Mouse (Mus musculus): ENCODE results near the gene Ntm. TPM values are rescaled to one million over a fixed set of nuclear protein-coding genes. Genes with fewer than 3 reads are reported as not detected.

Ntm gene
- polyA plus RNA-seq, 1 experiment from 2014 or later: 8.9 TPM

DNA sequence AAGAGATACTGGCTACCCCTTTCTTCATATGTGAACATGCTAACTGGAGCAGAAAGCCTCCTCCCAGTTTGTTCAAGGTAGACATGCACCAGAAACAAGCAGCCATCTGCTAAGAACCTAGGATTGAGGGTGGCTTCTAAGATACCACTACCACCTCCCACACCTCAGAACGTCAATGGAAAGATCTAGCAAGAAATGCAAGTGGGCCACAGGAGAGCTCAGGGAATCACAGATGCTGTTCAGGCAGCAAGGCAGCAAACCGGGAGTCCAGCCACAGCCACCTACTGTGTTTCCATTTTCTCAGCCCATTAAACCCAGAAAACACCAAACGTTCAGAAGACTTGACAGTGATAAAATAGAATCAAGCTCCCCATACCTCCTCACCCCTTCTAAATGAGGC lies 85.4 kb downstream of the Ntm start:
- ATAC-seq: no peak
- no peak overlapping the region for H3K27ac ChIP-seq
- H3K4me1 ChIP-seq (replicated peaks): no peaks in the 10 kb centered on the region
- H3K9me3 ChIP-seq: no peaks in the 10 kb centered on the region
- H3K36me3 ChIP-seq: no peaks in the 10 kb centered on the region
- no peaks in the 10 kb centered on the region for H3K27me3 ChIP-seq (replicated peaks)
- WGBS: 74% methylated on average over 3 of the region's 3 CpGs
- no peak overlapping the region for H3K4me3 ChIP-seq (replicated peaks)
- H3K9ac ChIP-seq: no peak overlapping the region
- H3K4me2 ChIP-seq (replicated peaks): no peak overlapping the region

DNA sequence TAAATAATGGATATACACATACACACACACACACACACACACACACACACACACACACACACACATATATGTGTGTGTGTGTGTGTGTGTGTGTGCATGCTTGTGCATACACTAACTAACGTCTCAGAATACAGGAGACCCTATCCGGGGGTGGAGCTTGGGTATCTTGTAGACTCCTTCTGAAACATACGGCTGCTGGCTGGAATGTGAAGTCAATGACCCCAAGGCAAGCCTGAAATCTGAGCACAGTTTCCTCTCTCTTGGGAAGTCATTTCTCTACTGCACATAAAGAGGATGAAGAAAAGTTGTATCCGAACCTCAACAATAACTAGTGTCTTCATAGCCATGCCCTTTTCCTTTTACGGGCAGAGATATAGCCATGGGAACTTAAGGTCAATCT lies 95.2 kb downstream of the Ntm start:
- Histone ChIP-seq H3K4me3 (replicated peaks) (no peak overlapping the region), H3K4me2 (replicated peaks) (no peak overlapping the region), H3K36me3 (no peaks in the 10 kb centered on the region), H3K9me3 (no peaks in the 10 kb centered on the region), H3K4me1 (replicated peaks) (no peaks in the 10 kb centered on the region), H3K27me3 (replicated peaks) (no peaks in the 10 kb centered on the region), H3K27ac (no peak overlapping the region), H3K9ac (no peak overlapping the region)
- no peak for ATAC-seq
- 53% methylated on average over 5 of the region's 5 CpGs for WGBS

DNA sequence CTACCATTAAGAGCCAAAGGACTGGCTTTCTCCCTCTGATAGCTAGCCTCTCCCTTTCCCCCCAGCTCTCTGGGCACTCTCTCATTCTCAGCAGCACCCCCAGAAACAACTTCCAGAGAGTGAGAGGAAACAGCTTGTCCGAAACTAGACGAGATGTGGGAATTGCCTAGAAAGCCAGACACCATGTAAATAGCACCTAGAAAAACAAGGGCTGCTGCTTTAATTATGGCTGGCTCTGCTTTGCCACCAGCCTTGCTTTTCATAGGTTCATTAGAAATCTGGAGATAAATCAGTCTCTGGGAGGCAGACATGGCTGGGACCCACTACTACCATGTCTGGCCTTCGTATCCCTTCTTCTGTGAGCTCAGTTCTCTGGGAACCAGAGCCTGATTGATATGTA lies 96.1 kb downstream of the Ntm start:
- Histone ChIP-seq H3K9ac (no peak overlapping the region), H3K27ac (no peak overlapping the region), H3K4me3 (replicated peaks) (no peak overlapping the region), H3K4me1 (replicated peaks) (no peaks in the 10 kb centered on the region), H3K27me3 (replicated peaks) (no peaks in the 10 kb centered on the region), H3K9me3 (no peaks in the 10 kb centered on the region), H3K36me3 (no peaks in the 10 kb centered on the region), H3K4me2 (replicated peaks) (no peak overlapping the region)
- no peak for ATAC-seq
- 49% methylated on average over 3 of the region's 3 CpGs for WGBS

DNA sequence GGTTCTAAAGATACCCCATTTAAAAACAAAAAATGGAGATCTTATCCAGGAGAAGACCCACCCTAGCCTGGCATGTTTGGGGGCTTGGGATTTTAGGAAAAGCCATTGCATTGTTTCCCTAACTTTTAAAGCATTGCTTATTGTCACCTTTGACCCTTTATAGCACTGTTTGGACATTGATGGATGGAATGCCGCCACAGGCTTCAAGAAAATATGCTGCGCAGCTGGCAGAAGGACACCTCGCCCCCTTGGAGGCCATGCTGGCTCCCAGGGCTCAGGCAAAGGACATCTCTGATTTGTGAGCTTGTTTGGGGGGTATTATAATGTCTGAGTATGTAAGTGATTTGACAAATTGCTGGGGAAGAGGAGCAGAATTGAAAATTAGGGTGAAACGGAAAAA lies 96.8 kb downstream of the Ntm start:
- Histone ChIP-seq H3K27ac (no peak overlapping the region), H3K9me3 (no peaks in the 10 kb centered on the region), H3K4me1 (replicated peaks) (no peaks in the 10 kb centered on the region), H3K9ac (no peak overlapping the region), H3K4me3 (replicated peaks) (no peak overlapping the region), H3K27me3 (replicated peaks) (no peaks in the 10 kb centered on the region), H3K4me2 (replicated peaks) (no peak overlapping the region), H3K36me3 (no peaks in the 10 kb centered on the region)
- ATAC-seq: no peak
- 47% methylated on average over 4 of the region's 4 CpGs for WGBS

DNA sequence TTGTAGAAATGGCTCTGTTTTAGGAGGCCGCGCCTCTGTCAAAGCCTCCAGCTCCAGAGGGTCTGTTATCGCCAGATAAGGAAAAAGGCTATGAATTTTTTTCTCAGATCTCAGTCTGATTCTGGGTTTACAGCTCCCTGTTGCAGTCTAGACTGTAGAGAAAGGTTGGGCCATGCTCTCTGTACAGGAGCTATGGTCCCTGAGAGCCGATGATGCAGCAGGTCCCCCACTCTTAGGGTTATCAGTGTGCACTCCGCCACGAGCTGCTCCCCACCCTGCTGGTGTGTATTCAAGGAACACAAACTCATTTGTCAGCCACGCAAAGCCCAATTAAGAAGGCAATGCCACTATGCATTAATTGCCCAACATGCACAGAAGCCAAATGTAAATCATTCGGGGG lies 97.4 kb downstream of the Ntm start:
- H3K9me3 ChIP-seq: no peaks in the 10 kb centered on the region
- H3K36me3 ChIP-seq: no peaks in the 10 kb centered on the region
- no peak overlapping the region for H3K27ac ChIP-seq
- no peaks in the 10 kb centered on the region for H3K27me3 ChIP-seq (replicated peaks)
- WGBS: 63% methylated on average over 8 of the region's 8 CpGs
- H3K9ac ChIP-seq: no peak overlapping the region
- H3K4me1 ChIP-seq (replicated peaks): no peaks in the 10 kb centered on the region
- H3K4me2 ChIP-seq (replicated peaks): no peak overlapping the region
- no peak for ATAC-seq
- no peak overlapping the region for H3K4me3 ChIP-seq (replicated peaks)

DNA sequence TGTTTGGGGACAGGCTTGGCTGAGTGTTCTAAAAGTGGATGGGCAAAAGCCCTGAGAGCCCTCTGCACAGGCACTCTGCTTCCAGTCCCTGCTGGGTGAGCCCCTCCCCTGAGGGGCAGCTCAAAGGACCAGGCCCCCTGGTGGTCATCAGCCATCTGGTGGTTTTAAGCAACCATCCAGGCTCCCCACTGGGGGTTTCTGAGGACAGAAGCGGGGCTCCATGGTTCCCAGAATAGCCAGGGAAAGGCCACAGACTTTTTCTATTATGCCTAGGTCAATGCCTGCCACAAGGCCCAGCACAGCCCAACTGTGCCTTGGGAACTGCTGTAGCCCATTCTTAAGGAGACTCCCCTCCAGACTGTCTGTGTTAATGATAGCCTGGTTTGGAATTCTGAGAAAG lies 98.1 kb downstream of the Ntm start:
- H3K4me1 ChIP-seq (replicated peaks): no peaks in the 10 kb centered on the region
- H3K27ac ChIP-seq: no peak overlapping the region
- H3K27me3 ChIP-seq (replicated peaks): no peaks in the 10 kb centered on the region
- no peaks in the 10 kb centered on the region for H3K9me3 ChIP-seq
- no peak overlapping the region for H3K4me3 ChIP-seq (replicated peaks)
- no peak for ATAC-seq
- no peak overlapping the region for H3K9ac ChIP-seq
- WGBS: 35% methylated on average over 1 of the region's 1 CpGs
- H3K36me3 ChIP-seq: no peaks in the 10 kb centered on the region
- H3K4me2 ChIP-seq (replicated peaks): no peak overlapping the region

DNA sequence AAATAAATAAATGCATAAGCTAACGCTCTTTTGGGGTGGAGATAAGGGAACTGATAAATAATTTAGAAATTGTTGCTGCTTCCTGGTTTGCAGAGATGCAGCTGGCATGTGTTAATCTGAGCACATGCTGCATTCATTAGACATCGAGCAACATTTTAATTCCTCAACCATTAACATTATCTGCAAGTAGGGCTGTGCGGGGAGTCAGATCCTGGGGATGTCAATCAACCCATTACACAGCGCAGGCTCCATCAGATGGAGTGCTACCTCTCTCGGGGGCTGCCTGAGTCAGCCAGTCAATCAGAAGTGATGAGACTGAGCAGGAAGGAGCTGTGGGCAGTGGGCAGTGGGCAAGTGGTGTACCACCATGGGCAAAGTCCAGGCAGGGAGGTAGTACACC lies 100.5 kb downstream of the Ntm start:
- Histone ChIP-seq H3K27ac (no peak overlapping the region), H3K9ac (no peak overlapping the region), H3K4me1 (replicated peaks) (no peaks in the 10 kb centered on the region), H3K9me3 (no peaks in the 10 kb centered on the region), H3K4me3 (replicated peaks) (no peak overlapping the region), H3K4me2 (replicated peaks) (no peak overlapping the region), H3K36me3 (no peaks in the 10 kb centered on the region), H3K27me3 (replicated peaks) (no peaks in the 10 kb centered on the region)
- ATAC-seq: no peak
- 64% methylated on average over 5 of the region's 5 CpGs for WGBS

DNA sequence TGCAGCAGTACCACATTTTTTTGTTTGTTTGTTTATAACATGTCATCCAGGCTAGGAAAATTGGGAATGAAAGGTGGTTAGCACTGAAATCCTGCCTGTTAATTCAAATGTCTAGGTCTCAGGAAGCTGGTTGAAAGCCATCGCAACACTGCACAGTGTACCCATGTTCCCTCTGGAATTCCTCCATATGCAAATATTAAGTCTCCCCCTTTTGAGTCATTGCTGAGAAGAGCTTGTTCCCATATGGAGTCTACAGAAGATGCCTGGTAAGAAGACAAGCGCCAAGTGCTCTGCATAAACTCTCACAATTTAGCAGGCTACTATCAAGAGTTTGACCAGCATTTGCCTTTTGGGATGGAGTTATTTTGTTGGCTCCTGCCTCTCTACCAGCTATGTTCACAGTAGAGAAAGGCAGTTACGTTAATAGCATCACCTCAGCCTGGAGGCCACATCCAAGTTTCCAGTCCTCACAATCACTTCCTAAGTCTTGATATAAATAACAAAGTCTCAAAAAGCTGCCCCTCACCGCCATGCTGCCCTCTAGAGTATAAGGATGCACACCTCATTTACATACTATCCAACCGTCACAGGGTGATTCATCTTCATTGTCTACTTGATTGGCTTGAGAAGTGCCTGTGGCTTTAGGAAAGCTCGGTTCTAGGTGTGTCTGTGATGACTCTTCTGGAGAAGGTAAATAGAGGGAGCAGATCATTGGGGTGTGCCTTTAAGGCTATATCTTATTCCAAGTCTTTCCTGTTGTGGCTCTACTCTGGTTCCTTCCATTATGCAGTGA lies 103.5 kb downstream of the Ntm start:
- H3K9me3 ChIP-seq: no peaks in the 10 kb centered on the region
- H3K4me2 ChIP-seq (replicated peaks): no peak overlapping the region
- no peaks in the 10 kb centered on the region for H3K4me1 ChIP-seq (replicated peaks)
- WGBS: 87% methylated on average over 6 of the region's 6 CpGs
- H3K36me3 ChIP-seq: no peaks in the 10 kb centered on the region
- ATAC-seq: no peak
- no peak overlapping the region for H3K4me3 ChIP-seq (replicated peaks)
- H3K27me3 ChIP-seq (replicated peaks): no peaks in the 10 kb centered on the region
- H3K27ac ChIP-seq: no peak overlapping the region
- H3K9ac ChIP-seq: no peak overlapping the region

DNA sequence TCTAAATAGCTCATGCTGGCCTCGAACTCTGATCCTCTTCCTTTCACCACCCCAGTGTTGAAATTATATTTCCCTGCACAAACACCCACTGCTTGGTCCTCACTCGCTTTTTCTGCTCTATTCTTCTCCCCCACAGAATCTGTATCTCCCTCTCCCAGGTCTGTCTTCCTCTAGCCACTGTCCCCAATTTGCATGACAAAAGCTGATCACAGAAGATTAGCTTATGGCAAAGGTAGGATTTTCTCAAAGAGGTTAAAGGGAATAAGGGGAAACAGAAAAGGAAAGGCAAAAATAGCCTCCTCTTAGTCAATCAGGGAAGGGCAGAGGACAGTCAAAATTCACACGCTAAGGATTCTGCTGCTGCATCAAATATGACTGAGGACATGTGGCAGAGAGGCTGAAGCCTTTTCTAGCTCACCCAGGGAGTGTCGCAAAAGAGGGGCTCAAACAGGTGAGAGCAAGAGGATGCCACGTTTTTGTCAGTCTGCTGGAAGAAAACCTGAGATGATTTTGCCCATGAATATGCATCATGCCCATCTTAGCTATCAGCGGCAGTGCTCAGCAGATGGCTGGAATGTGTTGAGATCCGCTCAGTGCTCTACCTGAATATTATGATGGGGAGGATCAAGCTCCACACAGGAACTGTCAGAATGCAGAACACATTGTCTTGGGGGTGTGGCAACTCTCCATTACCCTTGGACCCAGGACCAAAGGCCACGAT lies 114.0 kb downstream of the Ntm start:
- H3K9me3 ChIP-seq: no peaks in the 10 kb centered on the region
- H3K27me3 ChIP-seq (replicated peaks): no peaks in the 10 kb centered on the region
- no peaks in the 10 kb centered on the region for H3K4me1 ChIP-seq (replicated peaks)
- ATAC-seq: no peak
- H3K9ac ChIP-seq: no peak overlapping the region
- H3K4me3 ChIP-seq (replicated peaks): no peak overlapping the region
- H3K4me2 ChIP-seq (replicated peaks): no peak overlapping the region
- WGBS: 48% methylated on average over 8 of the region's 8 CpGs
- no peak overlapping the region for H3K27ac ChIP-seq
- no peaks in the 10 kb centered on the region for H3K36me3 ChIP-seq

DNA sequence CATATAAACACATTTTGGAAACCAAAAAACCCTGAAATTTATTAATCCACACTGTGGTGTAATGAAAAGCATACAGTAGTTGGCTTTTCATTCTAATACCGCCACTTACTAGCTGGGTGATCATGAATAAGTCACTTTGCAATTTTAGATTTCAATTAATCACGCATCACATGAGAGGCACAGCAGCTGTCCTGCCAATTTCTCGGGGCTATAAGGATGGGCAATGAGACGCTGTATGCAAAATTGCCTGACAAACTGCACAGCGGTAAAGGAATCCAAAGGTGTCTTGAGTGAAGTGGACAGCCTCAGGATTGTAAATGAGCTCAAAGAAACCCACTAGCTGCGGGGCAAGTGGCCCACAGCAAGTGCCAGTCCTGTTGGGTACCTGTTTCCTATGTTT lies 125.6 kb downstream of the Ntm start:
- H3K36me3 ChIP-seq: no peaks in the 10 kb centered on the region
- no peak for ATAC-seq
- no peaks in the 10 kb centered on the region for H3K4me1 ChIP-seq (replicated peaks)
- H3K9me3 ChIP-seq: no peaks in the 10 kb centered on the region
- H3K9ac ChIP-seq: no peak overlapping the region
- no peaks in the 10 kb centered on the region for H3K27me3 ChIP-seq (replicated peaks)
- H3K4me2 ChIP-seq (replicated peaks): no peak overlapping the region
- no peak overlapping the region for H3K27ac ChIP-seq
- H3K4me3 ChIP-seq (replicated peaks): no peak overlapping the region
- 85% methylated on average over 6 of the region's 6 CpGs for WGBS

DNA sequence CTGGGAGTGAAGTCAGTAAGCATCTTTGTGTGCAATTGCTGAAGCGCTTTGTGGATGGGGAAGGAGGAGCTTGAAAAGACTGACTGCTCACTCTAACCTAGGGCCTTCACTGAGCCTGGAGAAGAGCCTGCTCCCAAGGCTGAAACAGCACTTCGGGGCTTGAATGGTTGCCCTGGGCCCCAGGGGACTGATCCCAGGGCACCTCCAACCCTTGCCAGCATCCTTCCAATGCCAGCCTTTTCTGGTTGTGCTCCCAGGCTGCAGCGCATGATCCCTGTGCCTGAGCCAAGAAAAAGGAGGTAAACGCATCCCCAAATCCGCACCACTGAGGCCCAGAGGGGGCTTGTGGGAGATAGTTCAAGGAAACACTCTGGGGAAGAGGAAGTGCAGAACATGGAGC lies 128.0 kb downstream of the Ntm start:
- H3K27ac ChIP-seq: no peak overlapping the region
- H3K9me3 ChIP-seq: no peaks in the 10 kb centered on the region
- 83% methylated on average over 5 of the region's 5 CpGs for WGBS

DNA sequence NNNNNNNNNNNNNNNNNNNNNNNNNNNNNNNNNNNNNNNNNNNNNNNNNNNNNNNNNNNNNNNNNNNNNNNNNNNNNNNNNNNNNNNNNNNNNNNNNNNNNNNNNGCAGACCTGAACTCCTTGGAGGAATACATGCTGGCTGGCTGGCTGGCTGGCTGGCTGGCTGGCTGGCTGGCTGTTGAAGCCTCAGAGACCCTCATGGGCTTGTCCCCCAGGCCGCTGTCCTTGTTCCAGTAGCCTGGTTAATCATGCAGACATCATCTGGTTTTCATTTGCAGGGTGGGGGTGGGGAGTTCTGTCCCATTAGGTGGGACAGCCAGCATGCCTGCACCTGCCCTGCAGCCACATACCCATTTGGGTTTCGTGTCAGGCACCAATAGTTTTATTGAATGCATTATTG lies 129.2 kb downstream of the Ntm start:
- Histone ChIP-seq H3K4me2 (replicated peaks) (no peak overlapping the region), H3K36me3 (no peaks in the 10 kb centered on the region), H3K4me3 (replicated peaks) (no peak overlapping the region), H3K9me3 (no peaks in the 10 kb centered on the region), H3K9ac (no peak overlapping the region), H3K4me1 (replicated peaks) (no peaks in the 10 kb centered on the region), H3K27me3 (replicated peaks) (no peaks in the 10 kb centered on the region), H3K27ac (no peak overlapping the region)
- WGBS: 57% methylated on average over 2 of the region's 2 CpGs
- no peak for ATAC-seq

More for the DNA sequence above, 128.0 kb downstream of the Ntm start:
- H3K4me2 ChIP-seq (replicated peaks): no peak overlapping the region
- no peak for ATAC-seq
- no peak overlapping the region for H3K9ac ChIP-seq
- no peaks in the 10 kb centered on the region for H3K27me3 ChIP-seq (replicated peaks)
- H3K4me1 ChIP-seq (replicated peaks): no peaks in the 10 kb centered on the region
- no peaks in the 10 kb centered on the region for H3K36me3 ChIP-seq
- H3K4me3 ChIP-seq (replicated peaks): no peak overlapping the region

DNA sequence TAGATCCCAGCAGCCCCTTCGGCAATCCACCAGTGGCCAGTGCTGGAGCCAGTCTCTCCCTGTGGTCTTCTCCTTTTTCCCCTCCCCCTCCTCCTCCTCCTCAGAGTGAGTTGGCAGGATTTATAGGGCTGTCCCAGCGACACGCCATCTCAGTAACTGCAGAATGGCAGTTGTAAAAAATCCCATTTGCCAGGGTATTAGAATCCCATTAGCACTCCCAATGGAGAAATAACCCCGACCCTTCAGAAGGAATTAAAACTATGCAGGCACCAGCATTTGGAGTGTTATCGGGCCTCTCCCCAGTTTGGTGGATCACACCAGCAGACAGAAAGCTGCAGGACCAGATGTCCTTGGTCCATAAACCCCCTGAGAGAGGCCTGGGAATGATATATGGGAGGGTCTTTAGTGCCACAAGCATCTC lies 135.7 kb downstream of the Ntm start:
- H3K4me3 ChIP-seq (replicated peaks): no peak overlapping the region
- no peak overlapping the region for H3K9ac ChIP-seq
- no peak overlapping the region for H3K27ac ChIP-seq
- no peaks in the 10 kb centered on the region for H3K27me3 ChIP-seq (replicated peaks)
- H3K9me3 ChIP-seq: no peaks in the 10 kb centered on the region
- ATAC-seq: no peak
- no peak overlapping the region for H3K4me2 ChIP-seq (replicated peaks)
- WGBS: 35% methylated on average over 5 of the region's 5 CpGs
- no peaks in the 10 kb centered on the region for H3K36me3 ChIP-seq
- no peaks in the 10 kb centered on the region for H3K4me1 ChIP-seq (replicated peaks)
